Mouse (Mus musculus) layer of hippocampus, adult 9-10 months (tissue): ENCODE results near the gene Krtap19-9b.

Source experiments
- DNase-seq: peaks from one replicate; pipeline ENCODE4 v3.0.0; 2022; ENCODE audit warnings: low spot score

Krtap19-9b gene

DNA sequence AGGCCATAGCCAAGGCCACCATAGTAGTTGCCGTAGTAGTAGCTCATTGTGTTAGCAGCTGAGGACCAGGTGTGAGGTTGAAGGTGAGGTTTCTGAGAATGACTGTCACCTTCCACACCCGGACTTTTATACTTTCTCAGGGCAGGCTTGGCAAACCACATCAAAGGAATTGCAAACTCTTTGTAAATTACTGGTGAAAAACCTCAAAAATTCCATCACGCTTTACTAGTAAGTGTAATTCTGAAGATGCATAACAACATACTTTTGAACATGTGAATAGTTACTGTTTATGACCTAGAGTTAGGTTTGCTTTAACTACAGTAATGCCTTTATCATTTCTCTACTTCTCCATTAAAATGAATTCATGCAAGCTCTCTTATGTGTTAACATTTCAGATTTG lies at the start of gene Krtap19-9b:
Gene Krtap19-9b (minus strand): TSS at position 101 of the 400 bp plus-strand sequence.
- DNase-seq: no peak

DNA sequence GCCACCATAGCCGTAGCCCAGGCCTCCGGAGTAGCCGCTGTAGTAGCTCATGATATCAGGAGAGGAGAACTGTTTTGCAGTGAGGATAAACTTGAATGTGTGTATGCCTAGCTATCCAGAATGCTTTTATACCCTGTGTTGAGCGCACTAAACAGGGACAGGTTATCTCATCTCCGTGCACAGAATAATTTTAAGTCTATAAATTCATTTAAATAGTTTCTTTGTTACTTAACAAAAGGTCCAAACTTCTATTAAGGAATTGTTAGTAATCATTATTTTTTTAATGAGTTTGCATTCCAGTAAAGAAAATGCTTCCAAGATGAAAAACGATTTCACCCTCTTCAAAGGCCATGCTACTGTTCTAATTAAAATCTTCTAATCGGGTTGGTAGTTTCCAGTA lies 30.7 kb upstream of the Krtap19-9b start, which contains the start of gene Krtap16-3:
Gene Krtap16-3 (minus strand): TSS at position 101 of the 400 bp plus-strand sequence.
- DNase-seq: no peak

DNA sequence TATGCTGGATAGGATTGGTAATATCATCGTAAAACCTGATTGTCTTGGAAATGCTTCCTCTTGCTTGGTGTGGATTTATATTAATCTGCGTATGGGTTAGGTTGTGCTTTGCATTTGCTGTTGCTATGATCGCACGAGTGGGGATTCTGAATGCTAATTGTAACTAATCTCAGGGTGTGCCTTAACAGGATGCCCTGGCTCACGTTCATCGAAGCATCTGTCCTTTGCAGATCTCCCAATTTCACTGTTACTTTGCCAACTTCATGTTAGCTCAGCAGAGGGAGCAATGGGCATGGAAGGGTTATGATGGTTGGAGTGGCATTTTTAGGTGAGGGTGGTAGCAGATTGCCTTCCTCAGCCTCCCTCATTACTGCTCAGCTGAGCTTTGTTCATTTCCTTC lies 9.0 kb upstream of the Krtap19-9b start:
- no peak for DNase-seq

DNA sequence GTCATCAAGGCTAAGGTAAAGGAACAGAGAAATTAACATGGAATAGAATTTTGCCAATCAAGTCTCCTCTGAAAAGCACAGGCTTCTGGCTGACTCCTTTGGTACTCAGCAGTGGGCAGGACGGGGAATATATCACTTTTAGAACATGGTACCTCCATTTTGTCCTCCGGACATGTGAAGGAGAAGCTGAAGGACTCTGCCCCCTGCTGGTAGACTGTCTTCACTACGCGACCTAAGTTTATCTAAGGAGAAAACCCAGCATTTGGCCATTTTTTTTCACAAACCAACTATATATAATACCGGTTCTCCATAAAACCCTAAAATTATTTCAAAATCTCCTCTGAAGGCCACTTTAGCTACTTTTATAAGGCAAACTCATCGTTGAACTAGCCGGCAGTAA lies 6.2 kb upstream of the Krtap19-9b start:
- no peak for DNase-seq

DNA sequence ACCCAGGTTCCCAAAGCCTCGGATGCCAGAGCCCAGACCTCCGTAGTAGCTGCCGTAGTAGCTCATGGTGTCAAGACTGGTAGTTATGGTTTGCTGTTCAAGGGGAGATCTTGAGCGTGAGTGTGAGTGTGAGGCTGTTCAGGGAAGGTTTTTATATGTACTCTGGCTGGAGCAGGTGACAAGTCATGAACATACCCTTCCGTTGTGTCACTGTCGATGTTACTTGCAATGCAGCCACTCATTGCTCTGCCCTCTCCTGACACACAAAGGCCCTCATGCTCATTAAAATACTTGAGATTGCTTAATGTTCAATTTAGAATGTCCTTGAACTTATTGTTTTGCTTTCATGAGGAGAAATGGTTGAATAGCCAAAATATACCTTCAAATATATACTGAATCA lies 35.7 kb downstream of the Krtap19-9b start, which contains the start of gene Krtap19-5:
Gene Krtap19-5 (minus strand): TSS at position 101 of the 400 bp plus-strand sequence.
- no peak for DNase-seq

DNA sequence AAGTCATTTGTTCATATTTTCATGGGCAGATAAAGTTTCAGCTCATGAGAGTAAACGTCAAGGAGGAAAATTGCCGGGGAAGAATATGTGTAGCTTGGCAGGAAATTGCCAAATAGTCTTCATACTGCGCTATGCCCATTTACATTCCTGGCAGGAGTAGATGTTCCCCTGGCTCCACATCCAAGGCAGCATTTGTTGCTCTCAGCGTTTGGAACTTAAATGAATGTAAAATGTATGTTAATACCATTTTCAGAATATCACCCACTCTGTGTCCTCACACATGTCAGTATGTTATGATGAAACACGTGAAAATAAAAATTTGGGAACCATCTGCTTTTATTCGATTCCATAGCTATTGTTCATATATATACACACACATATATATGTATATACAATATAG lies 45.2 kb downstream of the Krtap19-9b start:
- no peak for DNase-seq

DNA sequence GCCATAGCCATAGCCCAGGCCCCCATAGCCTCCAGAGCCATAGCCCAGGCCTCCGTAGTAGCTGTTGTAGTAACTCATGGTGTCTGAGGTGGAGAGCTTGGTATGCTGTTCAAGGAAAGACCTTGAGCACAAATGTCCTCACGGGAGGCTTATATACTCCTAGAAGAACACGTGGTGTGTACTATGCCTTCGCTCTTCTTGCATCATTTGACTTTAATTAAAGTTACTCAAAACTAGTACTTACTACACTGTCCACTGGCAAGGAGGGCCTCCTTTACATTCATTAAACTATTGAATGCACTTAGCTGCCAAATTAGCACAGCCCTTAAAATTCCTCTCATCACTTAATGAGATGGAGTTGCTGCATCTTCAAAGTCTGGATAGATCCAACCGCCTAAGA lies 47.1 kb downstream of the Krtap19-9b start, which contains the start of gene Krtap19-4:
Gene Krtap19-4 (minus strand): TSS at position 101 of the 400 bp plus-strand sequence.
- DNase-seq: no peak
